Mouse (Mus musculus) spleen, adult 18-20 months (tissue): ENCODE data around the gene Zfp326.
"Not testable (repeated sequence)": the region's sequence is repeated elsewhere in the genome, so short reads cannot be mapped to it uniquely, and the experiment has no call there.

ENCODE experiments used
- DNase-seq, 2 experiments: peaks; one replicate each; pipeline ENCODE4 v3.0.0; 2022; ENCODE audit warnings: mixed read lengths in 2 of 2

The Zfp326 gene

GRCm38 (mm10) chr5:105876068-105876924 lies at the start of gene Zfp326:
Zfp326 (plus strand) TSS chr5:105876565.
- peak; percentile 81 to 87 for DNase-seq

DNA sequence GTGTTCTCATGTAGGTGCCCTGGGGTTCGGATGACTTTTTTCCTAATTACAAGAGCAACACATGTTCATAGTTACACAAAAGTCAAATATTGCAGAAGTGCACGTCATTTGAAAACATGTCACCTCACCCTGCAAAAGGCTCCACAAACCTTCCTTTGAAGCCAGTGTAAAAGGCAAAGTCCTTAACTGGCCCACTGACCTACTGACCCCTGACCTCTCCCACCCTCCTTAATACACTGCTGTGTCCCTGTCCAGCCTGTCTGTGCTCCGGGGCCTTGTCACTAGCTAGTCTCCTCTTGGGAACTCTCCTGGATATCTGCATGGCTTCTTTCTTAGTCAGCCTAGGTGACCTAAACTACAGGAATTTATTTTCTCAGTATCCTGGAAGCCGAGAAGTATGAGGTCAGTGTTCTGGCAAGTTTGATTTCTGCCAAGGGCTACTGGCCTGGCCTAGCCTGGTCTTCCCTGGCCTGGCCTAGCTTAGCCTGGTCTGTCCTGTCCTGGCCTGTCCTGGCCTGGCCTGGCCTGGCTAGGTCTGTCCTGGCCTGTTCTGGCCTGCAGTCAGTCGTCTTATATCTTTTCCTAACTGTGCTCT lies 49.4 kb upstream of the Zfp326 start:
- no peak for DNase-seq

- DNase-seq, result no peak
Measured at GRCm38 (mm10) chr5:105828050-105828449, 48.3 kb upstream of the Zfp326 start.

GRCm38 (mm10) chr5:105829008-105829586 lies 47.3 kb upstream of the Zfp326 start:
- DNase-seq, result no peak

DNA sequence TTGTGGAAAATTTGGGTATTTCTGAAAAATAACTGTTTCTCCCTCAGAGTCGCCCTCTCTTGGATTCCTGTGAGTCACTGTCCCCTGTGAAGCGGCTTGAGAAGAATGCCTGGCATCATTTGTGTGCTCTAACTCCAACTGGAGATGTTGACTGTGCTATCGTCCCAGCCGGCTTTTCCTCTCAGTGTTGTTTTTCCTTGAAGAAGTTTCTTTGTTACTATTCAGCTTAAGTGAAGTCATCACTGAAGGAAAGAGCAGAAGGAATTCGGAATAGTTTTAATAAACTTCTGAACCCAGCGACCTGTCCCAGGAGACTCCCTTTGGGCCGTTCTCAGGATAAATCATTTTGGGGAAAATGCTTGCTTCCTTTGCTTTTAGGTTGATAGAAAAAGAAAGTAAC lies 44.2 kb upstream of the Zfp326 start:
- no peak for DNase-seq

DNA sequence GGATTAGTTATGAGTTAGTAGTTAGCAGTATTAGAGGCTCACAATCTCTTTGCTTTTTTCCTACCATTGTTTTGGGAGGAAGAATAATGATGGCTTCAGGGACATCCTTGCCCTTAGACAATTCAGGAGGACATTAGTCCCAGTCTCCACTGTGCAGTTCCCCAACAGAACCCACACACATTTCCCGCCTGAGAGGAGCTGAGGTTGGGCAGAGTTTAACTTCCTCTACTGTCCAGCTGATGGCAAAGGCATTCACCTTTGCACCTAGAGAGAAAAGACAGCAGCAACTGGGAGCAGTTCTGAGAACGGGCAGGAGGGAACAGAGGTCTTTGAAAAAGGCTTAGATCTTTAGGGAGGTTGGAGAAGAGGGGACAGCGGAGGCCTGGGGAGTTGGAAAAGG lies 42.4 kb upstream of the Zfp326 start:
- no peak for DNase-seq

DNA sequence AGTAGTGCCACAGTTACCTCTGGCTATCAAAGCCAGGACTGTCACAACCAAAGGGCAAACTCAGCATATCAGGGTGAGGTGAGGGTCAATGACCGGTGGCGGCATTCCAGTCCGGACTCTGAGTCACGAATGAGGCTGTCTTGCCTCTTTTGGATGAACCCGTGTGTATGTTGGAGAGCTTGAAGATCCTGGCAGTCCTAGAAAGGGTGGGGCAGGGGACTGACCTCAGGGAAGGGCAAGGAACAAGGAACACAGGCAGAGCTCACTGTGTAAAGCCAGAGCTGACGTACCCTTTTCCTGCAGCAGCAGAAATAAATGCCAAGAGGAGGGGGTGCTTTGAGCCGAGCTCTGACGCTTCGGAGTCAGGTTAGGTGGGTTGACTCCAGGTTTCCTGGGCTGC lies 40.4 kb upstream of the Zfp326 start:
- no peak for DNase-seq

DNA sequence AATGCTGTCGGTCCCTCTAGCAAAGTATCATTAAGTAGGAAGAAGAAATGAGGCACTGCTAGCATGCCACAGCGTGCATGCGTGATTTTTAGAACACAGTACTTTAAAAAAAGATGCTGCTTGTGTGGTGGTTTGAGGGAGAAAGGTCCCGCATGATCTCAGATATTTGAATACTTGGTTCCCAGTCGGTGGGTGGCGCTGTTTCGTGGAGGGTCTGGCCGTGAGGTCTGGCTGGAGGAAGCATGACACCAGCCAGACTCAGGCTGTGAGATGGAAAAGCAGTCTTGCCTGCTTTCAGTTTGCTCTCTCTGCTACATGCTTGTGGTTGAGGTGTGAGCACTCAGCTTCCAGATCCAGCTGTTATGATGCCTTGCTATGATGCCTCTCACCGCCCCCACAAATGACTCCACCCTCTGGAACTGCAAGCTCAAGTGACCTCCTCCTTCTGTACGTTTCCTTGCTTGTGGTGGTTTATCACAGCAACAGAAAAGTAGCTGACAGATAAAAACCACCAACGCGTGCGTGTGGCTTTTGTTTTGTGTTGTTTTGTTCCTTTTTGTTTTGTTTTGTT lies 36.5 kb upstream of the Zfp326 start:
- no peak for DNase-seq

DNA sequence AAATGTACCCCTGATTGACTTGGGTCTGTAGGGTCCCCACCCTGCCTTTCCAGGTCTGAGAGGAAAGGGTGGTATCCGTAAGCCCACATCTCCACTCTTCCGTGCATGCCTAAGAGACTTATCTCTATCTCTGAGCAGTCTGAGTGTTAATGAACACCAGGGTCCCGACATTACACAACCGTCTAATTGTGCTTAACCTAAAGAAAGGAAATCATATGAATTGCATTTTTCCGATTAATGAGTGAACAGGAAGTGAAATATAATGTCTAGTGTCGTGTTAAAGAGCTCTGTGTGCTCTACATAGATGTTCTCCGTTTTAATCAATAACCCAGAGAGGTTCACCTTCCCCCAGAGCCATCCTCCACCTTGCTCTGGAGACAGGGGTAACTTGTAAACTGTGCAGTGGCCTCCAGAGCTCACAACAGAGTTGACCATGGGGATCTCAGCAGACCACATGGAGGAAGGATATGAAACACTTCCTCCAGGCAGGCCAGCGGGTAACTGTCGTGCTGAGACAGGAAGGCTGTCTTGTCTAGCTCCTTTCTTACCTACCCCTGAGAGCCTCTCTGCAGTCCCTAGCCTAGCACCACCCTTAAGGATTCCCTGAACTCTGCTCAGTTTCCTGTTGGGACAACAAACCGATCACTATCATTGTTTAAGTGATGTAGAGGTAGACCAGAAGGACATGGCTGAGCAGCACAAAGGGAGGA lies 32.2 kb upstream of the Zfp326 start:
- DNase-seq, result no peak

- DNase-seq, result no peak
Measured at GRCm38 (mm10) chr5:105845041-105845440, 31.3 kb upstream of the Zfp326 start.

DNA sequence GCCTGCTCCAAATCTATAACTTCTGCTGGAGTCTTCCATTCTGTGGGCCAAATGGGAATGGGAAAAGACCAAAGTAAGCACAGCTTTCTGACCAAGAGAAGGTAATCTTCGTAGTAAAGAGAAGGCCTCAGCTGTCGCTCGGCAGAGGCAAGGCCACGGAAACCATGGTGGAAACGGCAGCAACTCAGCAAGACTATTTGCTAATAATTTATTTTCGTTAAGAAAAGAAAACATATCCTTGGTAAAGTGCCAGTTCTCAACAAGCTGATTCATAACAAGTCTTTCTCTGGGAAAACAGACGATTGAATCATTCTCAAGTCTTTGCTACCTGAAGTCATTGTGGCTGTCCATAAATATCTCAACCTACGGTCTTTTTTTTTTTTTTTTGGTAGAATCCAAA lies 28.6 kb upstream of the Zfp326 start:
- DNase-seq, result no peak

GRCm38 (mm10) chr5:105849222-105849621 lies 27.1 kb upstream of the Zfp326 start:
- DNase-seq, result no peak

GRCm38 (mm10) chr5:105849643-105850042 lies 26.7 kb upstream of the Zfp326 start:
- DNase-seq, result no peak

- DNase-seq, result no peak
Measured at GRCm38 (mm10) chr5:105853271-105853670, 23.1 kb upstream of the Zfp326 start.

GRCm38 (mm10) chr5:105857486-105857885 lies 18.9 kb upstream of the Zfp326 start:
- DNase-seq, result no peak

GRCm38 (mm10) chr5:105858754-105859694 lies 17.3 kb upstream of the Zfp326 start:
- DNase-seq, result no peak

DNA sequence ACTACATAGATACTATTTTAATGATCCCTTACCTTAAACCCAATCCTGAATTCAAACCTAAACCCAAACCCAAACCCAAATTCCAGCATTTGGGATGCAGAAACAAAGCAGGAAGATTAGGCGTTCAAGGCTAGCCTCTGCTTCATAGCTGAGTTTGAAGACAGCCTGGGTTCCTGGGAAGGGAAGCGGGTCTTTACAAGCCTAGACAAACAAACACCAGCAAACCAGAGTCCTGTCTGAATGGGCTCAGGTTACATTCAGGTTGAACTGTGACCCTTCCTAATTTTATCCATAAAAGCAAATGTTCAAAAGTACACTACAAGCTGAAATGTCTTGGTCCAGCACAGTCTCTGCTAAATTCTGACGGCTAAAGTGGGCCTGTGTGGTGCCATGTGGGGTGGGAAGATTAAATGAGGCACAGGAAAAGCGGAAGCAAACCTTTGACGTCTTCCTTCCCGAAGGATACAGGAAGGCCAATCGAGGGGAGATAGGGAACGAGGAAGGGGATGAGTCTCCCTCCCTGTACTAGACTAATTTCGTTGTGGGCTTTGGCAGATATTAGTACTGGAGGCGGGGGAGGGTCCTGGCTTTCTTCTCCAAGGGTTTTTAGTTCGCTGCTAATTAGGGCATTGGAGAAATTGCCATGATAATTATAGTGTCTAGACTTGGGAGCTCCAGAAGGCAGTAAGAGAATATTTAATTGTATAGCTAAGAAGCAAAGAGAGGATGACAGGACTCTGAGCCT lies 16.5 kb upstream of the Zfp326 start:
- no peak for DNase-seq

DNA sequence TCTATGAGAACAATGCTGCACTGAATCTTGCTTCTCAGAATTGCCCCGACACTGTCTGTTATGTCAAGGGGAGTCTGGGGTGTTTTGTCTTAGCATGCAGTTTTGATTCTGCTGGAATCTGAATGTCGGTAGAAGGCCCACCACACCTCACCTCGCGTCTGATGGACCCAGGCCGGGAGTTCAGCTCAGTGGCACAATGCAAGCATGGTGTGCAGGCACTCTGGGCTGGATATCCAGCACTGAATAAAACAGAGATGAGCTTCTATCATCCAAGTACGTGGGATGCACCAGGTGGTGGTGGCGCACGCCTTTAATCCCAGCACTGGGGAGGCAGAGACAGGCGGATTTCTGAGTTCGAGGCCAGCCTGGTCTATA lies 15.9 kb upstream of the Zfp326 start:
- DNase-seq, result no peak

GRCm38 (mm10) chr5:105861616-105862015 lies 14.7 kb upstream of the Zfp326 start:
- DNase-seq, result no peak

DNA sequence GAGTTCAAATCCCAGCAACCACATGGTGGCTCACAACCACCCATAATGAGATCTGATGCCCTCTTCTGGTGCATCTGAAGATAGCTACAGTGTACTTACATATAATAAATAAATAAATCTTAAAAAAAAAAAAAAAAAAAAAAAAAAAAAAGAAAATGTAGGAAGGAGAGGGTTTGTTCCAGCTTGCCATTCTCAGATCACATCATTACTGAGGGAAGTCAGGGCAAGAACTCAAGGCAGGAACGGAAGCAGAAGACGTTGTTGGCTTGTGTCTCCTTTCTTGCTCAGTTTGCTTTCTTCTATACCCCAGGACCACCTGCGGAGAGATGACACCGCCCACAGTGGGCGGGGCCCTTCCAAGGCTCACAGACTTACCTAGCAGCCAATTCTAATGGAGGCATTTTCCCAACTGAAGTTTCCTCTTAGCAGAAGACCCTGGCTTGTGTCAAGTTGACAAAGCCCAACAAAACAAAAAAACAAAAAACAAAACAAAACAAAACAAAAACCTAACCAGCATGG lies 11.2 kb upstream of the Zfp326 start:
- not testable (repeated sequence) for DNase-seq

GRCm38 (mm10) chr5:105867427-105867826 lies 8.9 kb upstream of the Zfp326 start:
- DNase-seq, result no peak
